Mouse (Mus musculus) G1E (cell line): ENCODE measurements at regions not wholly inside any gene's neighbourhood (a gene's known extent, or its start where the extent isn't known, plus 50 kb on each side); places are given as distances from the start of the nearest gene placed in this dataset.

ENCODE experiments used
- ATAC-seq: 2 replicates; pipeline ENCODE4 v1.8.0; 2016; ENCODE audit warnings: mild to moderate bottlenecking; ENCODE audit not compliant: insufficient number of reproducible peaks, poor library complexity, low FRiP score, severe bottlenecking; ENCODE audit errors: extremely low read depth
- DNase-seq: peaks from one replicate; pipeline ENCODE4 v3.0.0; 2012; ENCODE audit warnings: low spot score
- H3K27me3 ChIP-seq: 2 replicates; pipeline ENCODE4 v1.6.1; 2012; ENCODE audit warnings: mild to moderate bottlenecking, low read length, inconsistent platforms; ENCODE audit not compliant: insufficient read depth
- H3K36me3 ChIP-seq: replicated peaks from 2 replicates; pipeline ENCODE3; 2012; ENCODE audit warnings: mild to moderate bottlenecking, inconsistent platforms
- H3K4me1 ChIP-seq: 2 replicates; pipeline ENCODE4 v1.6.1; 2012; ENCODE audit warnings: low read depth, low read length, inconsistent platforms, mixed read lengths; ENCODE audit not compliant: insufficient read depth
- H3K4me3 ChIP-seq: 2 replicates; pipeline ENCODE4 v1.5.1; 2012; ENCODE audit warnings: low read depth, mild to moderate bottlenecking, inconsistent platforms, low read length, moderate library complexity, mixed read lengths
- H3K9me3 ChIP-seq: replicated peaks from 2 replicates; pipeline ENCODE4 v1.6.1; 2012; ENCODE audit warnings: inconsistent platforms
- CTCF ChIP-seq: IDR thresholded peaks from 2 replicates; pipeline ENCODE4 v1.5.1; 2012; ENCODE audit warnings: low read depth, low read length, inconsistent platforms, mixed read lengths
- GATA1 ChIP-seq: IDR thresholded peaks from 2 replicates; pipeline ENCODE4 v1.6.1; 2012; ENCODE audit warnings: borderline replicate concordance, low read length, inconsistent platforms, mixed read lengths
- GATA2 ChIP-seq: IDR thresholded peaks from 2 replicates; pipeline ENCODE4 v1.6.1; 2012; ENCODE audit warnings: low read depth, low read length, inconsistent platforms, borderline replicate concordance
- POLR2AphosphoS5 ChIP-seq: IDR thresholded peaks from 2 replicates; pipeline ENCODE4 v1.6.1; 2012; ENCODE audit warnings: low read depth, low read length, inconsistent platforms; ENCODE audit not compliant: insufficient replicate concordance
- TAL1 ChIP-seq: conservative IDR thresholded peaks from 2 replicates; pipeline ENCODE4 v1.6.1; 2012; ENCODE audit warnings: low read depth, low read length, inconsistent platforms, mixed read lengths

DNA sequence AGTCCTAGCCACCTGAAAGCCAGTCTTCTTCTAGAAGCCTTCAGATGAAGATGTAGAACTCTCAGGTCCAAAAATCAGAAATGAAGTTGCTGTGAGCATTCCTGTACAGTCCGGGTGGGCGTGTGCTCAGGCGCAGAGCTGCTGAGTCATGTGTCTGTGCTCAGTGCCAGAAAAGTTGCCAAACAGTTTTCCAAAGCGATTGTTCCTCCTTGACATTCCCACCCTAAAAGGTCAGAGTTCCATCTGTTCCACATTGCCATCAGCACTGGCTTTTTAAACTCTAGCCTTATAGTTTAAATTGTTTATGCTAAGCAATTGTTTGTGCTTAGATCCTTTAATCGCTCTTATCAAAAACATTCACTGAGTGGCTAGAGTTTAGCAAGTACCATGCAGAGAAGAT lies 222.7 kb upstream of the Gadl1 start:
- H3K27me3 ChIP-seq = no peaks in the 10 kb centered on the region
- H3K4me3 ChIP-seq = no peak overlapping the region
- peaks cover 69% of the 10 kb centered on the region for H3K9me3 ChIP-seq
- no peaks in the 10 kb centered on the region for H3K36me3 ChIP-seq
- ATAC-seq (no peak), DNase-seq (no peak)
- TF ChIP-seq GATA2 (no peak), GATA1 (no peak), CTCF (no peak), POLR2AphosphoS5 (no peak), TAL1 (no peak)
- H3K4me1 ChIP-seq = no peaks in the 10 kb centered on the region

DNA sequence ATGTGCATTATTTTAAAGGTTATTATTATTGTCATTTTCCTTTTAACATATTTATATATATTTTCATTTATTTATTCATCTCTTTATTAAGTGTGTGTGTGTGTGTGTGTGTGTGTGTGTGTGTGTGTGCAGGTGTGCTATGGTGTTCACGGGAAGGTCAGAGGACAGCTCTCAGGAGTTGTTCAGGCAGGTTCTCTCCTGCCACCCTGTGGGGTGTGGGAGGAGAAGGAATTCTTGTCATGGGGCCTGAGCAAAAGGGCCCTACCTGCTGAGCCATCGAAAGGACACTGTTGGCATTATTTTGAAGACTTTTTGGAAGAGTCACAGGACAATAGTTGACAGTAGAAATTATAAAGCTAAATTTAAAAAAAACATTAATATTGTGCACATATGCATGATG lies 216.4 kb upstream of the Gadl1 start:
- Histone ChIP-seq H3K27me3 (no peaks in the 10 kb centered on the region), H3K36me3 (no peaks in the 10 kb centered on the region), H3K9me3 (peaks cover 46% of the 10 kb centered on the region), H3K4me1 (no peaks in the 10 kb centered on the region), H3K4me3 (no peak overlapping the region)
- DNase-seq (no peak), ATAC-seq (no peak)
- TF ChIP-seq GATA2 = no peak
- no peak for TF ChIP-seq GATA1
- TF ChIP-seq POLR2AphosphoS5 = no peak
- TF ChIP-seq TAL1 = no peak
- TF ChIP-seq CTCF = no peak

DNA sequence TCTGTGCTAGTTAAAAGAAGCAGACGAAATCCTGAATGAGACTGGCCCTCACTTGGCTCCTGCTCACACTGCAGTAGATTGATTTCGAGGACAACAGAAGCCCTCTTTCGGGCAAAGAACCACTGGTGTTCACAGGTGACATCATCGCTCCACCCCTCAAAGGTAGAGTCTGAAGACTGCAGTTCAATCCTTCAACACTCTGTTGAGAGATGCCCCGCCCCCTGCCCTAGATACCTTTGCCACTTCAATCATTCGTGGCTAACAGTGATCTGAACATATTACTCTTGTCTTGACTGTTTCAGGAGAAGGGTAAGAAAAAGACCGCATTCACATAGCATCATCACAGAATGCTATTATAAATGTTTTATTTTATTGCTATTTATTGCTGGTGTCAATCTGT lies 205.5 kb upstream of the Gadl1 start:
- Histone ChIP-seq H3K9me3 (peaks cover 67% of the 10 kb centered on the region), H3K27me3 (no peaks in the 10 kb centered on the region), H3K4me1 (no peaks in the 10 kb centered on the region), H3K4me3 (no peak overlapping the region), H3K36me3 (no peaks in the 10 kb centered on the region)
- TF ChIP-seq POLR2AphosphoS5 (no peak), TAL1 (no peak), GATA2 (no peak), GATA1 (no peak), CTCF (no peak)
- ATAC-seq = no peak
- DNase-seq = no peak

DNA sequence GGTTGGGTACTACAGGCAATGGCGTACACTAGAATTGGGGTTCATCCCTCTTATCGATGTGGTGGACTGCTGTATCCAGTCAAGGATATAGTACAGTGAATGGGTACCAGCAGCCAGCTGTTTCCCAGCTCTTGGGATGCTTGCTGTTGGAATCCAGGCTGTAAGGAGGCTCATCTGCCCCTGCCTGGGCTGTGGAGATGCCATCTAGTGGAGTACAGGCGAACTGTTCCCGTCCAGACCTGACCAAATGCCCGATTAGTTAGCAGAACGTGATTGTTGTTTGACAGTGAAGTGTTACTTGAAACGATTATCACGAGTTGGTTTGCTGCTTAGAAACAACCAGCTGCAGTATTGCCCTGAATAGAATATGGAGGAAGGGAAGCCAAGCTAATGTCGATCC lies 205.0 kb upstream of the Gadl1 start:
- ATAC-seq (no peak), DNase-seq (no peak)
- no peaks in the 10 kb centered on the region for H3K27me3 ChIP-seq
- no peaks in the 10 kb centered on the region for H3K36me3 ChIP-seq
- H3K4me1 ChIP-seq = no peaks in the 10 kb centered on the region
- H3K4me3 ChIP-seq = no peak overlapping the region
- no peak for TF ChIP-seq CTCF
- no peak for TF ChIP-seq POLR2AphosphoS5
- TF ChIP-seq GATA1 = no peak
- TF ChIP-seq GATA2 = no peak
- no peak for TF ChIP-seq TAL1
- peaks cover 65% of the 10 kb centered on the region for H3K9me3 ChIP-seq

- Histone ChIP-seq H3K9me3 (peaks cover 68% of the 10 kb centered on the region), H3K4me1 (no peaks in the 10 kb centered on the region), H3K27me3 (no peaks in the 10 kb centered on the region), H3K4me3 (no peak overlapping the region), H3K36me3 (no peaks in the 10 kb centered on the region)
- TF ChIP-seq POLR2AphosphoS5 (no peak), GATA1 (no peak), TAL1 (no peak), CTCF (no peak), GATA2 (no peak)
- DNase-seq (no peak), ATAC-seq (no peak)
Observed at GRCm38 (mm10) chr9:115705761-115706160, 203.5 kb upstream of the Gadl1 start.

GRCm38 (mm10) chr9:115708199-115708934 lies 200.9 kb upstream of the Gadl1 start:
- Histone ChIP-seq H3K36me3 (no peaks in the 10 kb centered on the region), H3K9me3 (peaks cover 67% of the 10 kb centered on the region), H3K27me3 (no peaks in the 10 kb centered on the region), H3K4me1 (no peaks in the 10 kb centered on the region), H3K4me3 (no peak overlapping the region)
- DNase-seq = no peak
- TF ChIP-seq POLR2AphosphoS5 = no peak
- TF ChIP-seq CTCF = no peak
- TF ChIP-seq TAL1 = no peak
- TF ChIP-seq GATA2 = no peak
- TF ChIP-seq GATA1 = no peak
- no peak for ATAC-seq
